Mouse (Mus musculus): ENCODE measurements at regions not wholly inside any gene's neighbourhood (a gene's known extent, or its start where the extent isn't known, plus 50 kb on each side); places are given as distances from the start of the nearest gene placed in this dataset.

- H3K4me1 ChIP-seq (ENCODE audit: control insufficient read depth, insufficient read depth, low read length) = peaks cover 10% of the 10 kb centered on the region
- H3K9ac ChIP-seq (ENCODE audit: low read depth, low read length) = no peak overlapping the region
- no peak overlapping the region for H3K4me3 ChIP-seq (ENCODE audit: low read depth, low read length)
- H3K4me2 ChIP-seq (ENCODE audit: low read length) = no peak overlapping the region
- no peaks in the 10 kb centered on the region for H3K36me3 ChIP-seq (ENCODE audit: control insufficient read depth, insufficient read depth, low read length)
- no peaks in the 10 kb centered on the region for H3K27me3 ChIP-seq (ENCODE audit: control insufficient read depth, insufficient read depth, low read depth, low read length)
- 66% methylated on average over 5 of the region's 5 CpGs for WGBS
- ATAC-seq = no peak
- H3K9me3 ChIP-seq (replicated peaks; ENCODE audit: control insufficient read depth, low read length, poor library complexity, severe bottlenecking) = no peaks in the 10 kb centered on the region
- no peak overlapping the region for H3K27ac ChIP-seq (ENCODE audit: low read length)
Measured at GRCm38 (mm10) chr15:24990082-24990786, 423.3 kb downstream of the Basp1 start.

- WGBS = 36% methylated on average over 4 of the region's 4 CpGs
Measured at GRCm38 (mm10) chr15:24980841-24981240, 432.7 kb downstream of the Basp1 start.

GRCm38 (mm10) chr15:24972020-24972419 is 441.5 kb downstream of the Basp1 start:
- WGBS = 61% methylated on average over 5 of the region's 5 CpGs
- H3K4me3 ChIP-seq (ENCODE audit: low read depth, low read length) = no peak overlapping the region
- no peaks in the 10 kb centered on the region for H3K27me3 ChIP-seq (ENCODE audit: control insufficient read depth, insufficient read depth, low read depth, low read length)
- H3K4me1 ChIP-seq (ENCODE audit: control insufficient read depth, insufficient read depth, low read length) = no peaks in the 10 kb centered on the region
- no peak overlapping the region for H3K27ac ChIP-seq (ENCODE audit: low read length)
- H3K9me3 ChIP-seq (replicated peaks; ENCODE audit: control insufficient read depth, low read length, poor library complexity, severe bottlenecking) = no peaks in the 10 kb centered on the region
- no peak overlapping the region for H3K4me2 ChIP-seq (ENCODE audit: low read length)
- no peak for ATAC-seq
- H3K9ac ChIP-seq (ENCODE audit: low read depth, low read length) = no peak overlapping the region
- no peaks in the 10 kb centered on the region for H3K36me3 ChIP-seq (ENCODE audit: control insufficient read depth, insufficient read depth, low read length)

More at GRCm38 (mm10) chr15:24980841-24981240, 432.7 kb downstream of the Basp1 start:
- H3K4me3 ChIP-seq (ENCODE audit: low read depth, low read length) = no peak overlapping the region
- H3K9ac ChIP-seq (ENCODE audit: low read depth, low read length) = no peak overlapping the region
- no peaks in the 10 kb centered on the region for H3K27me3 ChIP-seq (ENCODE audit: control insufficient read depth, insufficient read depth, low read depth, low read length)
- no peaks in the 10 kb centered on the region for H3K36me3 ChIP-seq (ENCODE audit: control insufficient read depth, insufficient read depth, low read length)
- no peak overlapping the region for H3K4me2 ChIP-seq (ENCODE audit: low read length)
- H3K27ac ChIP-seq (ENCODE audit: low read length) = no peak overlapping the region
- H3K4me1 ChIP-seq (ENCODE audit: control insufficient read depth, insufficient read depth, low read length) = no peaks in the 10 kb centered on the region
- H3K9me3 ChIP-seq (replicated peaks; ENCODE audit: control insufficient read depth, low read length, poor library complexity, severe bottlenecking) = no peaks in the 10 kb centered on the region
- ATAC-seq = no peak

DNA sequence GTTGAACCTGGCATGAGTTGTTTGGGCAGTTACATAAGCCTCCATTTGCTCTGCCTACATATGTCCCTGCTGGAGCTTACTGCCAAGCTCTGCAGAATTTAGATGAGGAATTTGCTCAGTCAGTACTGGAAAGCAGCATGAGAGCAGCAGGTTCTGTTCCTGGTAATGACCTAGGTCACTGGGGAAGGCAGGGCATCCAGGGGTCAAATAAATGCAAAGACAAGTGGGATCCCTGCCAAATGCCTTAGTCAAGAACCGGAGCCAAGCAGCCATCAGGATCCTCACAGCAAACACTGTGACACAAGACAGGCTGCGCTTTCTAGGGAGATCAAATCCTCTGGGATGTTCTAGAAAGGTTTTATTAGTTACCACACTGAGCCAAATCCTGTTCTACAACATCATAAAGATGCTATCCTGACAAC is 444.2 kb downstream of the Basp1 start:
- no peaks in the 10 kb centered on the region for H3K27me3 ChIP-seq (ENCODE audit: control insufficient read depth, insufficient read depth, low read depth, low read length)
- no peaks in the 10 kb centered on the region for H3K4me1 ChIP-seq (ENCODE audit: control insufficient read depth, insufficient read depth, low read length)
- no peak overlapping the region for H3K9ac ChIP-seq (ENCODE audit: low read depth, low read length)
- 49% methylated on average over 2 of the region's 2 CpGs for WGBS
- no peak overlapping the region for H3K4me3 ChIP-seq (ENCODE audit: low read depth, low read length)
- ATAC-seq = peak; percentile 42; the same call in 1 of the 2 replicates
- H3K9me3 ChIP-seq (replicated peaks; ENCODE audit: control insufficient read depth, low read length, poor library complexity, severe bottlenecking) = no peaks in the 10 kb centered on the region
- no peak overlapping the region for H3K4me2 ChIP-seq (ENCODE audit: low read length)
- H3K27ac ChIP-seq (ENCODE audit: low read length) = no peak overlapping the region
- no peaks in the 10 kb centered on the region for H3K36me3 ChIP-seq (ENCODE audit: control insufficient read depth, insufficient read depth, low read length)

- Histone ChIP-seq H3K27ac (ENCODE audit: low read length) (no peak overlapping the region), H3K9ac (ENCODE audit: low read depth, low read length) (no peak overlapping the region), H3K4me3 (ENCODE audit: low read depth, low read length) (no peak overlapping the region), H3K4me1 (ENCODE audit: control insufficient read depth, insufficient read depth, low read length) (no peaks in the 10 kb centered on the region), H3K9me3 (replicated peaks; ENCODE audit: control insufficient read depth, low read length, poor library complexity, severe bottlenecking) (no peaks in the 10 kb centered on the region), H3K27me3 (ENCODE audit: control insufficient read depth, insufficient read depth, low read depth, low read length) (no peaks in the 10 kb centered on the region), H3K4me2 (ENCODE audit: low read length) (no peak overlapping the region), H3K36me3 (ENCODE audit: control insufficient read depth, insufficient read depth, low read length) (no peaks in the 10 kb centered on the region)
- WGBS = 92% methylated on average over 7 of the region's 7 CpGs
- ATAC-seq = no peak
Measured at GRCm38 (mm10) chr15:24968636-24969317, 444.8 kb downstream of the Basp1 start.

DNA sequence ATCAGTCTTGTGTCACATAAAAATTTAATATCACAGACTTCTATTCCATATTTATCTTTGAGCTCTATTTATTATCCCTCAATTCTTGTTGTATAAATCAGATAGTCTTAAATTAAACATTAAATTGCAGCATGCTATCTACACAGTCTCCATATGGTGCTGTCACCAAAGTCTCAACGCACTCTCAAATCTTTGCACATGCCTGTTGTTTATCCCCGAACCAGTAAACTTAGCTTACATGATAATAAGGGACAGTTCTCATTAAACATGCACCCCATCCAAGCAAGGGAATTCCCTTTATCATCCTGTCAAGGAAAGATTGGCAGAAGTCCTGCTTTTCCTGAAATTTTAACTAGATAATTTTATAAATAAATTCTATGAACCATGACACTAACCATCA is 483.8 kb downstream of the Basp1 start:
- no peak for ATAC-seq
- H3K9ac ChIP-seq (ENCODE audit: low read depth, low read length) = no peak overlapping the region
- 69% methylated on average over 2 of the region's 2 CpGs for WGBS

GRCm38 (mm10) chr15:24911866-24912265 is 501.7 kb downstream of the Basp1 start:
- Histone ChIP-seq H3K9me3 (replicated peaks; ENCODE audit: control insufficient read depth, low read length, poor library complexity, severe bottlenecking) (no peaks in the 10 kb centered on the region), H3K4me1 (ENCODE audit: control insufficient read depth, insufficient read depth, low read length) (no peaks in the 10 kb centered on the region), H3K9ac (ENCODE audit: low read depth, low read length) (no peak overlapping the region), H3K27ac (ENCODE audit: low read length) (no peak overlapping the region), H3K4me2 (ENCODE audit: low read length) (no peak overlapping the region), H3K36me3 (ENCODE audit: control insufficient read depth, insufficient read depth, low read length) (no peaks in the 10 kb centered on the region), H3K27me3 (ENCODE audit: control insufficient read depth, insufficient read depth, low read depth, low read length) (no peaks in the 10 kb centered on the region), H3K4me3 (ENCODE audit: low read depth, low read length) (no peak overlapping the region)
- WGBS = 75% methylated on average over 1 of the region's 1 CpGs
- ATAC-seq = no peak

More for the DNA sequence above, 483.8 kb downstream of the Basp1 start:
- H3K27ac ChIP-seq (ENCODE audit: low read length) = no peak overlapping the region
- H3K4me1 ChIP-seq (ENCODE audit: control insufficient read depth, insufficient read depth, low read length) = no peaks in the 10 kb centered on the region
- no peaks in the 10 kb centered on the region for H3K9me3 ChIP-seq (replicated peaks; ENCODE audit: control insufficient read depth, low read length, poor library complexity, severe bottlenecking)
- no peaks in the 10 kb centered on the region for H3K36me3 ChIP-seq (ENCODE audit: control insufficient read depth, insufficient read depth, low read length)
- H3K4me2 ChIP-seq (ENCODE audit: low read length) = no peak overlapping the region
- no peak overlapping the region for H3K4me3 ChIP-seq (ENCODE audit: low read depth, low read length)
- no peaks in the 10 kb centered on the region for H3K27me3 ChIP-seq (ENCODE audit: control insufficient read depth, insufficient read depth, low read depth, low read length)

DNA sequence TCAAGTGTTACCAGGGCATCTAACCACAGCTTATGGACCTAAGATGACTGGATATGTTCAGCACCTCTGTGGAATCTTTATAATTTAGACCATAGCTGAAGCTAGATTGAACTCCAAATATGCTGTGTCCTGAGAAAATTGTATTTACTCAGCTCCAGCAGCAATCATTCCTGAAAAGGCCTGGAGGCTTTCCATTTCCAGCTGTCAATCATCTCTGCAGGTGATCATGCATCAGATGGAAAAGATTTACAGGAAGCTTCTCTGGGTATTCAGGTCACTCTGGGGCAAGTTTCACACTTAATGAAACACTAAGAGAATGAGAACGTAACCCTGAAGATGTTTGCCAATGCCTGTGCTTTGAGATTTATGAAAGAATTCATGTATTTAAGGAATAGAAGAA is 502.1 kb downstream of the Basp1 start:
- Histone ChIP-seq H3K27me3 (ENCODE audit: control insufficient read depth, insufficient read depth, low read depth, low read length) (no peaks in the 10 kb centered on the region), H3K4me2 (ENCODE audit: low read length) (no peak overlapping the region), H3K4me3 (ENCODE audit: low read depth, low read length) (no peak overlapping the region), H3K36me3 (ENCODE audit: control insufficient read depth, insufficient read depth, low read length) (no peaks in the 10 kb centered on the region), H3K9me3 (replicated peaks; ENCODE audit: control insufficient read depth, low read length, poor library complexity, severe bottlenecking) (no peaks in the 10 kb centered on the region), H3K9ac (ENCODE audit: low read depth, low read length) (no peak overlapping the region), H3K4me1 (ENCODE audit: control insufficient read depth, insufficient read depth, low read length) (no peaks in the 10 kb centered on the region), H3K27ac (ENCODE audit: low read length) (no peak overlapping the region)
- ATAC-seq = no peak
- 35% methylated on average over 1 of the region's 1 CpGs for WGBS

DNA sequence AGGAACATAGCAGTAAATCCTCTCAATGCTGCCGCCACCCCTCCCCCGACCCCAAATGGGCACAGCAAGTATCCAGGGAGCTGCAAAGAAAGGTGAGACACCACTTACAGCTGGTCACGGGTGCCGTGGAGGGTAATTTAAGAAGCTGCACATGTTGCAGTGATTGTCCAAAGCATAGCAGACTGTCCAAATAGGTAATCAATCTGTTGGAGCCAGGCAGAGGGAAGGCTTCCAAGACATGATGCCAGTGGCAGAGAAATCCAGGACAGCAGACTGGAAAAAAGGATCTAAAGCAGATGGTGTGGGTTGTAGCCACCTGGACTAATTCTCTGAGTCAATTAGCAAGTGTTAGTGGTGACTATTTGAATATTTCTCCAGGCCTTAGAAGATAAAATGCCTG is 506.6 kb downstream of the Basp1 start:
- no peak for ATAC-seq

More for the DNA sequence above, 506.6 kb downstream of the Basp1 start:
- Histone ChIP-seq H3K4me1 (ENCODE audit: control insufficient read depth, insufficient read depth, low read length) (no peaks in the 10 kb centered on the region), H3K27ac (ENCODE audit: low read length) (no peak overlapping the region), H3K27me3 (ENCODE audit: control insufficient read depth, insufficient read depth, low read depth, low read length) (no peaks in the 10 kb centered on the region), H3K9me3 (replicated peaks; ENCODE audit: control insufficient read depth, low read length, poor library complexity, severe bottlenecking) (no peaks in the 10 kb centered on the region), H3K36me3 (ENCODE audit: control insufficient read depth, insufficient read depth, low read length) (no peaks in the 10 kb centered on the region), H3K4me3 (ENCODE audit: low read depth, low read length) (no peak overlapping the region), H3K9ac (ENCODE audit: low read depth, low read length) (no peak overlapping the region), H3K4me2 (ENCODE audit: low read length) (no peak overlapping the region)
- WGBS = 62% methylated on average over 4 of the region's 4 CpGs
